Mouse (Mus musculus): Measurements from ENCODE around the gene Gm5592. TPM values are rescaled to one million over a fixed set of nuclear protein-coding genes. Genes with fewer than 3 reads are reported as not detected.
"Not testable (repeated sequence)": the region's sequence is repeated elsewhere in the genome, so short reads cannot be mapped to it uniquely, and the experiment has no call there.

Gm5592 gene
- 0.23 TPM in 1 of 2 replicates, not detected in the other for total RNA-seq (2017)

- not testable (repeated sequence) for ATAC-seq (ENCODE audit: extremely low read depth, insufficient number of reproducible peaks, low FRiP score, poor library complexity, severe bottlenecking)
Measured at GRCm38 (mm10) chr7:41153541-41153940, at the start of gene Gm5592. TSS of gene Gm5592 (plus strand) at chr7:41153841.

DNA sequence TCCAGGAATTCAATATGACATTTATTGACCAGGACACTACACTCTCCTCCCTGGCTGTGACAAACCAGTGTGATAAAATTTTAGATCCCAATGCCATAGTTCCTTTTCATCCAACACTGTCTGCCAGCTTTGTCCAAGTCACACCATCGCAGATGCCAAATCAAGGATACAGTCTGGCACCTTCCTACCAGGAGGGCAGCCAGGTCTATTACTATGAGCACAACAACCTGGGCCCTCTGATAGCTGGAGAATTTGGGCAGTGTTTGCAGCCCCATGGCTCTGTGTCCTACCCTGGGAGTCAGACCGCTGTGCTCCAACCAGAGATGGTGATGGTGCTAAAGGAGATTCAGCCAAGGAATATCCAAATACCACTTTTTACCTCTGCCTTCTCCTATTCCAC lies 2.2 kb downstream of the Gm5592 start:
- ATAC-seq (ENCODE audit: extremely low read depth, insufficient number of reproducible peaks, low FRiP score, poor library complexity, severe bottlenecking) = not testable (repeated sequence)

- ATAC-seq (ENCODE audit: extremely low read depth, insufficient number of reproducible peaks, low FRiP score, poor library complexity, severe bottlenecking) = not testable (repeated sequence)
Measured at GRCm38 (mm10) chr7:41157879-41158278, 4.2 kb downstream of the Gm5592 start.

GRCm38 (mm10) chr7:41158562-41158961 lies 4.9 kb downstream of the Gm5592 start:
- not testable (repeated sequence) for ATAC-seq (ENCODE audit: extremely low read depth, insufficient number of reproducible peaks, low FRiP score, poor library complexity, severe bottlenecking)

- no peak for ATAC-seq (ENCODE audit: extremely low read depth, insufficient number of reproducible peaks, low FRiP score, poor library complexity, severe bottlenecking)
Measured at GRCm38 (mm10) chr7:41193671-41194070, 40.0 kb downstream of the Gm5592 start.

Other genes with a start within 250 kb of the Gm5592 start
- not detected in 2 replicates for gene 4930433I11Rik, start 166.3 kb upstream of the Gm5592 start, total RNA-seq (2017)
- 0.23 TPM in 1 of 2 replicates, not detected in the other for gene Gm4884, start 121.1 kb upstream of the Gm5592 start, total RNA-seq (2017)
- 29.8 and 36.1 TPM in 2 replicates for gene AI987944, start 239.5 kb downstream of the Gm5592 start, total RNA-seq (2017)

All from neutrophil, adult 5-6 weeks (primary cell).